Mouse (Mus musculus): ENCODE measurements at regions not wholly inside any gene's neighbourhood (a gene's known extent, or its start where the extent isn't known, plus 50 kb on each side); places are given as distances from the start of the nearest gene placed in this dataset.
A peak's percentile ranks its signal among the peaks of the same experiment; 100 is the strongest.

DNA sequence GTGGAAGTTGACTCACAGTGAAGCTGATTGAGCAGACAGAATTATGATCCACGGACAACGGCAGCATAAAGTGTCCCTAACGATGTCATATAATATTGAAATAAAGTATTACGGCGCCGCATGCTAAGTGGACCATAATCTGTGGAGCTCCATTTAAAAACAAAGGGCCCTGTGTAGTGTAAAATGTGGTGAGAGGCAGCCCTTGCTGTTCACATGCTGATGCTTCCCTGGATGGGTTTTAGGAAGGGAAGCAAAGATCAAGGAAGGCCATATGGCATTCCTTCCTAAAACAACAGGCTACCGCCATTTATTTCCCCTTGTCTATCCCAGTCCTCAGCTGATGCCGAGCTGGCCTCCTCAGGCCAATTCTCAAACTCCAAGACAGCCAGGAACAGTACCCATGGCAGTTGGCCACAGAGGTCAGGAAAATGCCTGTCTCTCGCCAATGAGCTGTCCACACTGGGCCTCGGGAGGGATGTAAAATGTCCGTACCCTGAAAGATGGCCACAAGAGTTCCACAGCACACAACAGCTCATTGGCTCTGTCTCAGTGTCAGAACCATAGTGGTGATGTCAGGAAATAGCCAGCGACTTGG lies 302.7 kb upstream of the Irx1 start:
- Histone ChIP-seq H3K27me3 (ENCODE audit: insufficient read depth, low read length) (no peaks in the 10 kb centered on the region), H3K9me3 (ENCODE audit: low read length) (no peaks in the 10 kb centered on the region), H3K4me2 (ENCODE audit: low read depth, low read length, poor library complexity, severe bottlenecking) (no peak overlapping the region), H3K9ac (replicated peaks; ENCODE audit: low read length, poor library complexity, severe bottlenecking) (no peak overlapping the region), H3K36me3 (ENCODE audit: insufficient read depth, low read length) (no peaks in the 10 kb centered on the region), H3K4me3 (ENCODE audit: low read depth, low read length) (no peak overlapping the region), H3K27ac (ENCODE audit: low read depth, low read length) (no peak overlapping the region), H3K4me1 (ENCODE audit: insufficient read depth, low read length) (no peaks in the 10 kb centered on the region)
- DNase-seq (ENCODE audit: low spot score) (peak; percentile 65), ATAC-seq (ENCODE audit: low FRiP score) (no peak)
- 68% methylated on average over 12 of the region's 12 CpGs for WGBS
- TF ChIP-seq CTCF (IDR thresholded peaks at IDR 0.05): no peak

DNA sequence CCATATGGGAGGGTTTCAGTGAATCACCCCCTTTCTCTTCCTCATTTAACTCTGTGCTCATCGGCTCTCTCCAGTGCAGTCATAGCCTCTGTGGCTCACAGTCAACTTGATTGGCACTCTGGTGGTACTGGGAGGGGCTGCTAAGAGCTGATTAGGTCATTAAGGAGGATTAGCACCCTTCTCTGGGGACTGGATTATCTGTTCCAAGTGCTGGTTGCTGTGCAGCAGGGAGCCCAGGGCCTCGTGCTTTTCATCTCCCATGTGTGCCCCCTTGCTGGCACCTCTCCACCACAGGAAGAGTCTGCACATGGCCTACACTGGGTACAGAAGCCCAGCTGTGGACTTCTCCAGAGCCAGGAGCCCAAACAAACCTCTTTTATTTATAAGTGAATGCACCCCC lies 316.8 kb upstream of the Irx1 start:
- Histone ChIP-seq H3K27me3 (ENCODE audit: insufficient read depth, low read length) (no peaks in the 10 kb centered on the region), H3K4me3 (ENCODE audit: low read depth, low read length) (no peak overlapping the region), H3K4me1 (ENCODE audit: insufficient read depth, low read length) (no peaks in the 10 kb centered on the region), H3K36me3 (ENCODE audit: insufficient read depth, low read length) (no peaks in the 10 kb centered on the region), H3K9me3 (ENCODE audit: low read length) (no peaks in the 10 kb centered on the region), H3K4me2 (ENCODE audit: low read depth, low read length, poor library complexity, severe bottlenecking) (no peak overlapping the region), H3K27ac (ENCODE audit: low read depth, low read length) (no peak overlapping the region), H3K9ac (replicated peaks; ENCODE audit: low read length, poor library complexity, severe bottlenecking) (no peak overlapping the region)
- ATAC-seq (ENCODE audit: low FRiP score) (no peak), DNase-seq (ENCODE audit: low spot score) (peak; percentile 46)
- 24% methylated on average over 2 of the region's 2 CpGs for WGBS
- no peak for TF ChIP-seq CTCF (IDR thresholded peaks at IDR 0.05)

DNA sequence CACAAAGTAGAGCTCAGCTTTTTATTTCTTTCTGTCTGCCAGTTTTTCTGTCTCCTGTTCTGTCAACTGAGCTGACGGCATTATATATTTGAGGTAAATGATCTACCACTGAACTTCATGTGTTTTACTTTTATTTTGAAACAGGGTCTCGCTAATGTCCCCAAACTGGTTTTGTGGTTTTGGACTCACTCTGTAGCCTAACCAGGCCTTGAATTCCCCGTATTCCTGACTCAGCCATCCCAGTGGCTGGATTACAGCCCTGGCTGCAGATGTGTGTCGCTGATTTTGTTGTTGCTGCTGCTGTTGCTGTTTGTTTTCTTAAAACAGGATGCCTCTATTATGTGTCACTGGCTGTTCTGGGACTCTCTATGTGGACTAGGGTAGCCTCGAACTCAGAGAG lies 317.3 kb upstream of the Irx1 start:
- Histone ChIP-seq H3K4me3 (ENCODE audit: low read depth, low read length) (no peak overlapping the region), H3K4me1 (ENCODE audit: insufficient read depth, low read length) (no peaks in the 10 kb centered on the region), H3K9me3 (ENCODE audit: low read length) (no peaks in the 10 kb centered on the region), H3K9ac (replicated peaks; ENCODE audit: low read length, poor library complexity, severe bottlenecking) (no peak overlapping the region), H3K27me3 (ENCODE audit: insufficient read depth, low read length) (no peaks in the 10 kb centered on the region), H3K4me2 (ENCODE audit: low read depth, low read length, poor library complexity, severe bottlenecking) (no peak overlapping the region), H3K36me3 (ENCODE audit: insufficient read depth, low read length) (no peaks in the 10 kb centered on the region), H3K27ac (ENCODE audit: low read depth, low read length) (no peak overlapping the region)
- WGBS: 92% methylated on average over 5 of the region's 5 CpGs
- DNase-seq (ENCODE audit: low spot score): no peak
- no peak for TF ChIP-seq CTCF (IDR thresholded peaks at IDR 0.05)
- no peak for ATAC-seq (ENCODE audit: low FRiP score)

DNA sequence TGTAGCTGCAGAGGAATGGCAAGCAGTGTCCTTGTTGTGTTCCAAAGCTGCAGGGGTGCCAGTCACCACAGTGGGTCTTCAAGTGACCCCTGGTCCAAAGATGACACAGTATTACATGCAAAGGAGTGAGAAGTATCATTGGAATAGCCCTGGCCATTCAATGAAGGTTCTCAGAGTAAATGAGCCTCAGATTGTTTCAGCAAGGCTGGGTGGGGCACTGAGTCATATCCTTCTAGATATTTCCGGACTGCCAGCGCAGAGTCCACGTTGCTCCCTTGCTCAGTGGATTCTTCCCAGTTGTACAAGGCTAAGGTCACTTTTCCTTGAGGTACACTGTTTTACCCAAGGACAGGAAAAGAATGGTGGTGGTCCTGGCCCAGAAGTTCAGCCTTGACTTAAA lies 319.2 kb upstream of the Irx1 start:
- no peaks in the 10 kb centered on the region for H3K36me3 ChIP-seq (ENCODE audit: insufficient read depth, low read length)
- no peak overlapping the region for H3K4me3 ChIP-seq (ENCODE audit: low read depth, low read length)
- no peak overlapping the region for H3K9ac ChIP-seq (replicated peaks; ENCODE audit: low read length, poor library complexity, severe bottlenecking)
- 91% methylated on average over 3 of the region's 3 CpGs for WGBS
- no peak overlapping the region for H3K4me2 ChIP-seq (ENCODE audit: low read depth, low read length, poor library complexity, severe bottlenecking)
- no peaks in the 10 kb centered on the region for H3K4me1 ChIP-seq (ENCODE audit: insufficient read depth, low read length)
- TF ChIP-seq CTCF (IDR thresholded peaks at IDR 0.05): no peak
- no peaks in the 10 kb centered on the region for H3K27me3 ChIP-seq (ENCODE audit: insufficient read depth, low read length)
- ATAC-seq (ENCODE audit: low FRiP score) (no peak), DNase-seq (ENCODE audit: low spot score) (no peak)
- H3K9me3 ChIP-seq (ENCODE audit: low read length): no peaks in the 10 kb centered on the region
- no peak overlapping the region for H3K27ac ChIP-seq (ENCODE audit: low read depth, low read length)

DNA sequence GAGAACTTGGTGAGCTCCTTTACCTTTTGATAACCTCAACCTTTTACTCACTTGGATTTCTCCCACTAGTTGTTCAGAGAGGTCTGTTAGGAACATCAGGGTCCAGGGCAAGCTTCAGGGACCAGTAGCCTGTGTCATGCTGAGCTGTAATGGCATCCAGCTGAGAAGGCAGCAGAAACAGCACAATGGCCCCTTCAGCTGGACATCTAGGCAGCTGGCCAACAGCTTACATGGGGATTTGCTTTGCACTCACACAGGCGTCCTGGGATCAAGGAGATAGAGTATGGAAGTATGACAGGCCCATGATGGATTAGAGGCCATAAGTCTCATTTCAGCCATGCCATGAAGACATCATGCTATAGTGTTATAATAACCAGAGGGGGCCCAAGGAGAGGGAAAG lies 320.2 kb upstream of the Irx1 start:
- no peaks in the 10 kb centered on the region for H3K36me3 ChIP-seq (ENCODE audit: insufficient read depth, low read length)
- no peaks in the 10 kb centered on the region for H3K9me3 ChIP-seq (ENCODE audit: low read length)
- no peak overlapping the region for H3K4me2 ChIP-seq (ENCODE audit: low read depth, low read length, poor library complexity, severe bottlenecking)
- TF ChIP-seq CTCF (IDR thresholded peaks at IDR 0.05): no peak
- H3K9ac ChIP-seq (replicated peaks; ENCODE audit: low read length, poor library complexity, severe bottlenecking): no peak overlapping the region
- 36% methylated on average over 1 of the region's 1 CpGs for WGBS
- no peak overlapping the region for H3K27ac ChIP-seq (ENCODE audit: low read depth, low read length)
- H3K4me1 ChIP-seq (ENCODE audit: insufficient read depth, low read length): no peaks in the 10 kb centered on the region
- no peak overlapping the region for H3K4me3 ChIP-seq (ENCODE audit: low read depth, low read length)
- DNase-seq (ENCODE audit: low spot score): no peak
- ATAC-seq (ENCODE audit: low FRiP score): no peak
- no peaks in the 10 kb centered on the region for H3K27me3 ChIP-seq (ENCODE audit: insufficient read depth, low read length)

DNA sequence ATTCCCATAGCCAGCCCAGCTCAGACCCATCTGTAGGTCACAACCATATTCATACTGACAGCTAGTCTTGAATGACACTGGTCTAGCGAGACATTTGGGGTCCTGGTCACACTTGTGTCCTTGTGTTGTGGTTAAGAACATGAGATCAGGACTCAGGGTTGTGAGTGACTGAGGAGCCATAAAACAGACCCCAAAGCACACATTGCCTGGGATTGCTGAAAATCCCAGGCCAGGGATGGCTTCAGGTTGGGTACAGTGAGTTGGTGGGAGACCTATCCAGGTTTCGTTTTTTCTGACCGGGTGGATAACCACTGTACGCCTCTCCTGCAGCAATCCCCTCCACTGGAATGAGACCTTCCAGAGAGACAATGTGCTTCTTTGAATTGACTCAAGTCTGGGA lies 322.8 kb upstream of the Irx1 start:
- H3K9ac ChIP-seq (replicated peaks; ENCODE audit: low read length, poor library complexity, severe bottlenecking): no peak overlapping the region
- 99% methylated on average over 4 of the region's 4 CpGs for WGBS
- H3K4me2 ChIP-seq (ENCODE audit: low read depth, low read length, poor library complexity, severe bottlenecking): no peak overlapping the region
- no peak overlapping the region for H3K27ac ChIP-seq (ENCODE audit: low read depth, low read length)
- H3K4me1 ChIP-seq (ENCODE audit: insufficient read depth, low read length): no peaks in the 10 kb centered on the region
- no peak for ATAC-seq (ENCODE audit: low FRiP score)
- DNase-seq (ENCODE audit: low spot score): no peak
- H3K36me3 ChIP-seq (ENCODE audit: insufficient read depth, low read length): no peaks in the 10 kb centered on the region
- H3K27me3 ChIP-seq (ENCODE audit: insufficient read depth, low read length): 0 out of 2 replicates have a peak, but pooled peaks cover 5% of the 10 kb centered on the region
- H3K4me3 ChIP-seq (ENCODE audit: low read depth, low read length): no peak overlapping the region
- no peaks in the 10 kb centered on the region for H3K9me3 ChIP-seq (ENCODE audit: low read length)
- no peak for TF ChIP-seq CTCF (IDR thresholded peaks at IDR 0.05)
